Mouse (Mus musculus) heart, adult 10 weeks (tissue): ENCODE measurements around the gene Orc6. TPM values are rescaled to one million over a fixed set of nuclear protein-coding genes. Genes with fewer than 3 reads are reported as not detected.

ENCODE experiments used
- polyA plus RNA-seq: library from polyadenylated mRNA; stranded (reverse); fragments of 350-450 nt; fragmentation: Illumina TruSeq; extraction: RNeasy Lipid Tissue Mini Kit (QIAGEN cat#74804); gene quantifications from one replicate; pipeline ENCODE4 v1.2.3, GENCODE M21; 2014; ENCODE audit warnings: low read depth, low replicate concordance

The Orc6 gene
- 13.2 TPM for polyA plus RNA-seq

DNA sequence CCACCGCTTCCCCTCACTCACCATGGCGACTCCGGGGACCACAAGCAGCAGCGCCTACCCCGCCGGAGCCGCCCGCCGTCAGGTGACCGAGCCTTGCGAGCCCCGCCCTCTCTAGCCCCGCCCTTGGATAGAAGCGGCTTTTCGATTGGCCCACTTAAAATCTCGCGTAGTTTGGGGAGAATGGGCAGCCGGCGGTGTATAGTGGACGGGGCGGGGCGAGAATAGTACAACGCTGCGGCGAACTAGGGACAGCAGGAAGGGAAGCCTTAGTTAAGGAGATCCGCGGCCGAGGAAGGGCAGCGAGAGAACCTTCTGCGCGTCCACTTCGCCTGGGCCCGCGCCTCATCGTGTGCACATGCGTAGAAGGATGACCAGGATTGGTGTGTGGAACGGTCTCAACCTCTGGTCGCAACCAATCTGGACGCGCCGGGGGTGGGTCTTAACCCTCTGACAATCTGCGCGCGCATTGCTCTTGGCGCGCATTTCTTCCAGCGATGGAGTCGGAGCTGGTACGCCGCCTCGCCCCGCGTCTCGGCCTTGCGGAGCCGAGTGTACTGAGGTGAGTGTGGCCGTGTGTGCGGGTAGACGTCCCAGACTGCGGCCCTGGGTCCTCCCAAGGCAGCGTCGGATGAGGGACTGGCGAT, at the start of gene Orc6, which contains the start of gene Vps35:
Gene Orc6, plus strand, starts transcription at position 199 of the 644 bp plus-strand sequence.
Gene Vps35, minus strand, starts transcription at position 369 of the 644 bp plus-strand sequence.

Other genes with a start within 250 kb of the Orc6 start
- 4.0 TPM for gene Fbxw9, start 239.6 kb upstream of the Orc6 start, polyA plus RNA-seq
- gene Gm5741, start 231.7 kb upstream of the Orc6 start, polyA plus RNA-seq, result not detected
- 30.4 TPM for gene Dhps, start 227.9 kb upstream of the Orc6 start, polyA plus RNA-seq
- gene Wdr83os, start 218.9 kb upstream of the Orc6 start, polyA plus RNA-seq, result 54.9 TPM
- gene Wdr83, start 218.3 kb upstream of the Orc6 start, polyA plus RNA-seq, result 42.4 TPM
- 28.3 TPM for gene Man2b1, start 216.4 kb upstream of the Orc6 start, polyA plus RNA-seq
- 2.2 TPM for gene Zfp791, start 176.5 kb upstream of the Orc6 start, polyA plus RNA-seq
- not detected for gene Cks1brt, start 147.7 kb upstream of the Orc6 start, polyA plus RNA-seq
- not detected for gene Olfr371, start 73.6 kb upstream of the Orc6 start, polyA plus RNA-seq
- 77.9 TPM for gene Vps35, start 170 bp downstream of the Orc6 start, polyA plus RNA-seq
- 542 TPM for gene Mylk3, start 86.7 kb downstream of the Orc6 start, polyA plus RNA-seq
- gene 4921524J17Rik, start 133.2 kb downstream of the Orc6 start, polyA plus RNA-seq, result 26.7 TPM
- 29.8 TPM for gene Gpt2, start 192.9 kb downstream of the Orc6 start, polyA plus RNA-seq